Mouse (Mus musculus): ENCODE data around the gene Eef1b2. TPM values are rescaled to one million over a fixed set of nuclear protein-coding genes. Genes with fewer than 3 reads are reported as not detected.

Gene Eef1b2
- polyA plus RNA-seq (2012; fragmentation: generic; extraction: Trizol): 1,453 TPM
- long read RNA-seq, experiment 1, transcript Eef1b2-204 (6 exons, 1,939 nt): major isoform, 317 of 383 reads
- long read RNA-seq, experiment 1, partial matches to known transcripts: 58 of 383 reads
- long read RNA-seq, experiment 1, other reads (novel, unspliced or antisense): 8 of 383 reads
- long read RNA-seq, experiment 2, transcript Eef1b2-204 (6 exons, 1,939 nt): major isoform, 213 of 227 reads
- long read RNA-seq, experiment 2, partial matches to known transcripts: 1 of 227 reads
- long read RNA-seq, experiment 2, other reads (novel, unspliced or antisense): 13 of 227 reads

- TF ChIP-seq FOSL1 (IDR thresholded peaks at IDR 0.05; ENCODE audit: insufficient read depth, low read length, poor library complexity, severe bottlenecking) (no peak), CTCF (IDR thresholded peaks at IDR 0.05; ENCODE audit: control insufficient read depth, insufficient read depth, insufficient read length) (no peak), MAX (IDR thresholded peaks at IDR 0.05) (peak; percentile 26)
- no peaks in the 10 kb centered on the region for H3K27me3 ChIP-seq (ENCODE audit: control insufficient read depth, insufficient read depth, insufficient read length)
- H3K36me3 ChIP-seq (ENCODE audit: control insufficient read depth, insufficient read depth): peaks cover 46% of the 10 kb centered on the region
- H3K79me2 ChIP-seq (ENCODE audit: control insufficient read depth, insufficient read depth): peaks cover 79% of the 10 kb centered on the region
- peak within 1 kb of the TSS; percentile 92 for H3ac ChIP-seq (ENCODE audit: control insufficient read depth, insufficient read length, low read depth)
- peak within 1 kb of the TSS; percentile 93 for H3K4me3 ChIP-seq (ENCODE audit: insufficient read depth, poor library complexity, severe bottlenecking)
- peaks cover 53% of the 10 kb centered on the region for H3K79me3 ChIP-seq (ENCODE audit: low read depth)
Observed at GRCm38 (mm10) chr1:63176604-63177421, at the start of gene Eef1b2, which contains the start of gene Ndufs1. Eef1b2 (plus strand) TSS chr1:63176825. Ndufs1 (minus strand) TSS chr1:63176833.

DNA sequence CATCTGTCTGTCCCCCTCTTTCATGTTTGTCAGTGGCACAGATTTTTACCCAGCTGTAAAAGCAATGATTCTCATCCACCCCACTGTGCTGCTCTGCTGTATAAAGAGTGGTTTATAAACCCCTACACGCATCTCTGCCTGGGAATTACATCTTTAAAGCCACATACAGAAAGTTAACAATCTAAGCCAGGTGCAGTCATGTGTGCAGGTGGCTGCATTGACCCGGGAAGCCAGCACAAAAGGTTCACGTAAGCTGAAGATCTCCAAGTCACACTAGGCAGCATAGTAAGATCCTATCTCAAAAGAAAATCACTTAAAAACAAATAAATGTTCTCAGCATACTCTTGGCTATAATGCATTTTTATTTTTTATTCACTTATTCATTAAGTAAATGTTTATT is 47.4 kb upstream of the Eef1b2 start:
- TF ChIP-seq FOSL1 (IDR thresholded peaks at IDR 0.05; ENCODE audit: insufficient read depth, low read length, poor library complexity, severe bottlenecking): no peak
- Histone ChIP-seq H3ac (ENCODE audit: control insufficient read depth, insufficient read length, low read depth) (no peak overlapping the region), H3K79me3 (ENCODE audit: low read depth) (no peaks in the 10 kb centered on the region), H3K79me2 (ENCODE audit: control insufficient read depth, insufficient read depth) (no peaks in the 10 kb centered on the region), H3K4me3 (ENCODE audit: insufficient read depth, poor library complexity, severe bottlenecking) (no peak overlapping the region), H3K36me3 (ENCODE audit: control insufficient read depth, insufficient read depth) (peaks cover 8% of the 10 kb centered on the region), H3K27me3 (ENCODE audit: control insufficient read depth, insufficient read depth, insufficient read length) (no peaks in the 10 kb centered on the region)

DNA sequence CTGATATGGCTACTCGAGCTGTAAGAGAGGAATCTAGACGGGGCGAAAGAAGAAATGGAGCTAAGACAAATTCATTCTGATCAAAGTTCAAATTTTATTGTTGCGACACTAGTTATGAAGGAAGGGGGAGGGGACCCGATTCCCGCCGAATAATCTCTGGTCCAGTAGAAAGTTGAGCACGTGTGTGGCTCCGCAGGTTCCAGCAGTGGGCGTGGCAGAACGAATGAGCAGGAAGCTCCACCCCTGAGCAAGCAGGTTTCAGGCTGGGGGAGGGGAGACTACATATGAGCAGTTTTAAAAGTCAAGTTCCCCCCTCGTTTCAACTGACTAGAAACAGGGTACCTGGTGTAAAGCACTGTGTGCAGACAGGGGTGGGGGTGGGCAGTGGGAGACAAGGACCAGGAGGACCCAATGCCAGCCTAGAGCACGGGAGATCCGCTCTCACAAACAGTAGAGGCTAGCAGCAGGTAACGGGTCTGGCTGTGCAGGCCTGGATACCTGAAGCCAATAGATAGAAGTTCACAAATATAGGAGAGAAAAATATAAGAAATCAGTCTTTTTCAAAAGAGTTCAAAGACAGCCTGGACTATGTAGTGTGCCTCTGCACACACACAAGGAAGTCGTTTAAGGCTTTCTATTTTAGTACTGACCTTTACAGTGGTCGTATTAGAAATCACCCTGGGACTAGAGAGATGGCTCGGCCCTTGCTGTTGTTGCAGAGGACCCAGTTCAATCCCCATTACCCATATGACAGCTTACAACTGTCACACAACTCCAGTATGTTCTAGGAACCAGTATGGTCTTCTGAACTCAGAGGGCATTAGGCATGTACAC is 46.6 kb upstream of the Eef1b2 start:
- Histone ChIP-seq H3K36me3 (ENCODE audit: control insufficient read depth, insufficient read depth) (peaks cover 6% of the 10 kb centered on the region), H3K79me3 (ENCODE audit: low read depth) (no peaks in the 10 kb centered on the region), H3K4me3 (ENCODE audit: insufficient read depth, poor library complexity, severe bottlenecking) (no peak overlapping the region), H3ac (ENCODE audit: control insufficient read depth, insufficient read length, low read depth) (no peak overlapping the region), H3K79me2 (ENCODE audit: control insufficient read depth, insufficient read depth) (no peaks in the 10 kb centered on the region), H3K27me3 (ENCODE audit: control insufficient read depth, insufficient read depth, insufficient read length) (no peaks in the 10 kb centered on the region)
- TF ChIP-seq CEBPB (IDR thresholded peaks at IDR 0.05; ENCODE audit: low read depth) (no peak), MAX (IDR thresholded peaks at IDR 0.05) (no peak), USF1 (IDR thresholded peaks at IDR 0.05; ENCODE audit: low read depth) (no peak), MYOG (IDR thresholded peaks at IDR 0.05; ENCODE audit: control insufficient read depth, extremely low read depth, insufficient read length) (no peak), FOSL1 (IDR thresholded peaks at IDR 0.05; ENCODE audit: insufficient read depth, low read length, poor library complexity, severe bottlenecking) (no peak), MYOD1 (IDR thresholded peaks at IDR 0.05; ENCODE audit: control insufficient read depth, insufficient read length, low read depth) (no peak), CTCF (IDR thresholded peaks at IDR 0.05; ENCODE audit: control insufficient read depth, insufficient read depth, insufficient read length) (no peak)

DNA sequence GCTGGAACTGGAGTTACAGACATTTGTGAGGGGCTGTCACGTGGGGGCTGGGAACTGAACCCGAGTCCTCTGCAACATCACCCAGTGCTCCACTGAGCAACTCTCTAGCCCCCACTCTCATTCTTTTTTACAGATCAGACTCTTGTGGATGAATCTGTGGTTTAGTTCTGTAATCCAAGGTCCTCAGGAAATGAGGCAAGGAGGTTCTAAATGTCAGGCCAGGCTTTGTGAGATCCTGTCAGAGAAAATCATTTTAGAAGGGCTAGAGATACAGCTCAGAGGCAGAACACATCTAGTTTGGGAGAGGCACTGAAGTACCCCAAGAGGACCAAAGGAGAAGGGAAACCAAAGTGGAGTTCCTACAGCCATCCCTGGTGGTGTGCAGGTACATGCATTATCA is 45.7 kb upstream of the Eef1b2 start:
- Histone ChIP-seq H3K36me3 (ENCODE audit: control insufficient read depth, insufficient read depth) (peaks cover 6% of the 10 kb centered on the region), H3K79me3 (ENCODE audit: low read depth) (no peaks in the 10 kb centered on the region), H3K79me2 (ENCODE audit: control insufficient read depth, insufficient read depth) (no peaks in the 10 kb centered on the region), H3K4me3 (ENCODE audit: insufficient read depth, poor library complexity, severe bottlenecking) (no peak overlapping the region), H3ac (ENCODE audit: control insufficient read depth, insufficient read length, low read depth) (no peak overlapping the region), H3K27me3 (ENCODE audit: control insufficient read depth, insufficient read depth, insufficient read length) (no peaks in the 10 kb centered on the region)
- TF ChIP-seq MAX (IDR thresholded peaks at IDR 0.05) (no peak), MYOD1 (IDR thresholded peaks at IDR 0.05; ENCODE audit: control insufficient read depth, insufficient read length, low read depth) (no peak), USF1 (IDR thresholded peaks at IDR 0.05; ENCODE audit: low read depth) (no peak), CEBPB (IDR thresholded peaks at IDR 0.05; ENCODE audit: low read depth) (no peak), FOSL1 (IDR thresholded peaks at IDR 0.05; ENCODE audit: insufficient read depth, low read length, poor library complexity, severe bottlenecking) (no peak), MYOG (IDR thresholded peaks at IDR 0.05; ENCODE audit: control insufficient read depth, extremely low read depth, insufficient read length) (no peak), CTCF (IDR thresholded peaks at IDR 0.05; ENCODE audit: control insufficient read depth, insufficient read depth, insufficient read length) (no peak)

DNA sequence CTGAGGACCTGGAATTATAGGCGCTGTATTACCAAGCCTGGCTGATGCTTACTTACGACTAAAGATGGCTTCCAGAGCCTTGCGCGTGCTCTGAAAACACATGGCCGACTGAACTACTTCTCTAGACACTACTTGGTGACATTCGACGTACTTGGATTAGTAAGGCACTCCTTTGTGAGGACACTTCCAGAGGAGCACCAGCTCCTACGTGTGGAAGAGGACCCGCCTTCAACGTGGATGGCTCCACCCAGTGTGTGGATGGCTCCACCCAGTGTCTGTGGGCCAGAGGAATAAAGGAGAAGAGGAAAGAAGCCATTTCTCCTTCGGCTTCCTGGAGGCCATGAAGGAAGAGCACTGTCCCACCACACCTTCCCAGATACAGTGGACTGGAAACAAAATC is 44.9 kb upstream of the Eef1b2 start:
- H3K79me2 ChIP-seq (ENCODE audit: control insufficient read depth, insufficient read depth): no peaks in the 10 kb centered on the region
- no peak for TF ChIP-seq FOSL1 (IDR thresholded peaks at IDR 0.05; ENCODE audit: insufficient read depth, low read length, poor library complexity, severe bottlenecking)
- TF ChIP-seq CTCF (IDR thresholded peaks at IDR 0.05; ENCODE audit: control insufficient read depth, insufficient read depth, insufficient read length): no peak
- TF ChIP-seq CEBPB (IDR thresholded peaks at IDR 0.05; ENCODE audit: low read depth): no peak
- TF ChIP-seq MAX (IDR thresholded peaks at IDR 0.05): no peak
- TF ChIP-seq MYOG (IDR thresholded peaks at IDR 0.05; ENCODE audit: control insufficient read depth, extremely low read depth, insufficient read length): no peak
- no peak for TF ChIP-seq MYOD1 (IDR thresholded peaks at IDR 0.05; ENCODE audit: control insufficient read depth, insufficient read length, low read depth)
- TF ChIP-seq USF1 (IDR thresholded peaks at IDR 0.05; ENCODE audit: low read depth): no peak
- no peak overlapping the region for H3ac ChIP-seq (ENCODE audit: control insufficient read depth, insufficient read length, low read depth)
- H3K4me3 ChIP-seq (ENCODE audit: insufficient read depth, poor library complexity, severe bottlenecking): no peak overlapping the region
- H3K79me3 ChIP-seq (ENCODE audit: low read depth): no peaks in the 10 kb centered on the region
- H3K27me3 ChIP-seq (ENCODE audit: control insufficient read depth, insufficient read depth, insufficient read length): no peaks in the 10 kb centered on the region
- H3K36me3 ChIP-seq (ENCODE audit: control insufficient read depth, insufficient read depth): peaks cover 6% of the 10 kb centered on the region
